In genomic region chr13:34345128-34346085, GRCm38 (mm10) we compare ENCODE assay signal across 8 mouse cellular contexts. TPM values are rescaled to one million over a fixed set of nuclear protein-coding genes. Genes with fewer than 3 reads are reported as not detected.
DNase-seq lines count a peak whose midpoint lies in the region; ATAC-seq lines count a peak whose summit lies in the region.

Slc22a23 (minus strand) TSS chr13:34345182.

- H3K4me3 ChIP-seq in hindbrain, embryonic 15.5 days: peak within 1 kb of the TSS; percentile 87

- no peaks in the 10 kb centered on the region for H3K9me3 ChIP-seq in hindbrain, embryonic 15.5 days

- intact Hi-C loops in left cerebral cortex, postnatal 10 days (cut with DNase I): loop anchor here (2.0 to 10.0 kb wide), 2 partner anchors 159 to 529 kb away; partner anchors contain the start of gene Prpf4b

- WGBS in hindbrain, embryonic 15.5 days: 2% methylated on average over 36 of the region's 69 CpGs

- no peaks in the 10 kb centered on the region for H3K36me3 ChIP-seq in hindbrain, embryonic 15.5 days

- peak; percentile 76 for ATAC-seq in hindbrain, embryonic 15.5 days (ENCODE audit: low FRiP score, low read depth)
- ATAC-seq in megakaryocyte progenitor cell, adult 5-6 weeks (replicated peaks; ENCODE audit: poor library complexity): peak; percentile 65

- H3K27ac ChIP-seq in hindbrain, embryonic 15.5 days (replicated peaks): peak within 1 kb of the TSS; percentile 88

- H3K9ac ChIP-seq in hindbrain, embryonic 15.5 days: peak within 1 kb of the TSS; percentile 97

- peak within 1 kb of the TSS; percentile 67 for H3K4me2 ChIP-seq in hindbrain, embryonic 15.5 days

- peak; percentile 37 for DNase-seq in adipocyte (ENCODE audit: low spot score)
- peak; percentile 53 to 80 for DNase-seq in cerebellum, postnatal 4 days (ENCODE audit: low spot score in 2 of 2)
- peak; percentile 73 for DNase-seq in gastrocnemius, adult 18-20 months (ENCODE audit: low spot score)
- DNase-seq in left cerebral cortex, postnatal 10 days (ENCODE audit: extremely low spot score in 1 of 2, low spot score in 2 of 2): peak; percentile 38 to 86
- DNase-seq in right cerebral cortex, postnatal 4 days: peak; percentile 79
- peak; percentile 58 to 76 for DNase-seq in urinary bladder, postnatal 4 days (ENCODE audit: low spot score in 2 of 2)

- H3K4me1 ChIP-seq in hindbrain, embryonic 15.5 days (replicated peaks): peaks cover 41% of the 10 kb centered on the region

- H3K27me3 ChIP-seq in hindbrain, embryonic 15.5 days: no peaks in the 10 kb centered on the region

RNA-seq across cellular contexts. Expression of gene Slc22a23, which starts in this region (rescaled TPM):
- 10 to 100 TPM; 10.2 to 13.1 TPM for total RNA-seq in gastrocnemius, adult 18-20 months (2021)
- polyA plus RNA-seq in hindbrain, embryonic 15.5 days (2015; fragmentation: Nextera tagmentation; extraction: Ambion mirVana): 16.5 and 17.2 TPM in 2 replicates
- total RNA-seq in left cerebral cortex, postnatal 10 days (2021): 10 to 100 TPM; 70.3 to 73.6 TPM
- 1.1 and 1.4 TPM in 2 replicates for total RNA-seq in megakaryocyte progenitor cell, adult 5-6 weeks (2015)
- 0.62 and 2.0 TPM in 2 replicates for total RNA-seq in megakaryocyte progenitor cell, adult 5-6 weeks (2017)

Comparison
In these comparisons a context has a peak if more than half of its experiments do, and no peak if none do; other contexts are left out.
1. Peak in every context shown above with its lines: DNase-seq, ATAC-seq, H3K4me3 ChIP-seq and H3K27ac ChIP-seq.
2. RNA of gene Slc22a23 (total RNA-seq): 70.3 to 73.6 TPM in left cerebral cortex, postnatal 10 days; 10.2 to 13.1 TPM in gastrocnemius, adult 18-20 months and 0.62 to 2.0 TPM in megakaryocyte progenitor cell, adult 5-6 weeks; every median in the first group is over 4 times any median in the second.